Mouse (Mus musculus) thymus, postnatal 36 days (tissue): ENCODE results near the gene Mpp3.

Source experiments
- DNase-seq, 2 experiments: peaks; one replicate each; pipeline ENCODE4 v3.0.0; 2022; ENCODE audit warnings: mixed read lengths in 2 of 2

Gene Mpp3

GRCm38 (mm10) chr11:101974181-101974580, 54.1 kb downstream of the Mpp3 start:
- DNase-seq = no peak

- DNase-seq = no peak
Observed at GRCm38 (mm10) chr11:101973496-101973895, 54.8 kb downstream of the Mpp3 start.

GRCm38 (mm10) chr11:101972651-101973050, 55.6 kb downstream of the Mpp3 start:
- DNase-seq = no peak

GRCm38 (mm10) chr11:101972097-101972496, 56.2 kb downstream of the Mpp3 start:
- DNase-seq = no peak

- peak; percentile 11 to 21 for DNase-seq
Observed at GRCm38 (mm10) chr11:101971410-101971809, 56.9 kb downstream of the Mpp3 start.

- DNase-seq = no peak
Observed at GRCm38 (mm10) chr11:101969835-101970234, 58.4 kb downstream of the Mpp3 start.

- peak; percentile 47 to 50 for DNase-seq
Observed at GRCm38 (mm10) chr11:101968791-101969190, 59.5 kb downstream of the Mpp3 start.

GRCm38 (mm10) chr11:101968311-101968710, 60.0 kb downstream of the Mpp3 start:
- DNase-seq = no peak

- DNase-seq = no peak
Observed at GRCm38 (mm10) chr11:101966965-101967614, 61.2 kb downstream of the Mpp3 start, which contains the start of gene Sost. TSS of gene Sost (minus strand) at chr11:101967015.

GRCm38 (mm10) chr11:101965553-101965952, 62.7 kb downstream of the Mpp3 start:
- no peak for DNase-seq

GRCm38 (mm10) chr11:101964647-101965046, 63.6 kb downstream of the Mpp3 start:
- DNase-seq = no peak

GRCm38 (mm10) chr11:101963473-101964291, 64.6 kb downstream of the Mpp3 start:
- DNase-seq = no peak

GRCm38 (mm10) chr11:101963043-101963442, 65.2 kb downstream of the Mpp3 start:
- no peak for DNase-seq

- DNase-seq = no peak
Observed at GRCm38 (mm10) chr11:101957476-101957875, 70.8 kb downstream of the Mpp3 start.

- DNase-seq = no peak
Observed at GRCm38 (mm10) chr11:101953441-101953840, 74.8 kb downstream of the Mpp3 start.

- no peak for DNase-seq
Observed at GRCm38 (mm10) chr11:101952541-101953341, 75.5 kb downstream of the Mpp3 start.

- DNase-seq = no peak
Observed at GRCm38 (mm10) chr11:101950021-101950420, 78.2 kb downstream of the Mpp3 start.
